Comparison of ENCODE assay signal across 9 mouse cellular contexts in genomic region chr6:87513046-87513767, GRCm38 (mm10). TPM values are rescaled to one million over a fixed set of nuclear protein-coding genes. Genes with fewer than 3 reads are reported as not detected.
DNase-seq lines count a peak whose midpoint lies in the region; ATAC-seq and TF ChIP-seq lines count a peak whose summit lies in the region.
"Had no signal": no experiment of that assay in that cellular context is flagged by ENCODE, and none has a peak within 500 bp of the region (broad histone marks: within the 10 kb centered on the region; RNA-seq: fewer than 3 reads in every experiment).

No protein-coding gene starts in this region.

- TF ChIP-seq EP300 in lung, postnatal 0 days (IDR thresholded peaks at IDR 0.05), result no peak

- no peak overlapping the region for H3K4me2 ChIP-seq in forebrain, embryonic 15.5 days (replicated peaks)
- H3K4me2 ChIP-seq in lung, postnatal 0 days (replicated peaks; ENCODE audit: low read depth, low read length), result no peak overlapping the region
- H3K4me2 ChIP-seq: limb, embryonic 12.5 days had no signal

- H3K9me3 ChIP-seq in forebrain, embryonic 10.5 days, result no peaks in the 10 kb centered on the region
- H3K9me3 ChIP-seq in forebrain, embryonic 15.5 days, result no peaks in the 10 kb centered on the region
- H3K9me3 ChIP-seq in lung, postnatal 0 days (ENCODE audit: low read length), result no peaks in the 10 kb centered on the region
- H3K9me3 ChIP-seq: limb, embryonic 12.5 days had no signal

- H3K27me3 ChIP-seq in forebrain, embryonic 10.5 days (ENCODE audit: poor library complexity, severe bottlenecking), result no peaks in the 10 kb centered on the region
- H3K27me3 ChIP-seq in forebrain, embryonic 15.5 days, result no peaks in the 10 kb centered on the region
- H3K27me3 ChIP-seq in lung, postnatal 0 days (replicated peaks; ENCODE audit: insufficient read depth, low read length), result no peaks in the 10 kb centered on the region
- H3K27me3 ChIP-seq: limb, embryonic 12.5 days had no signal

- no peak overlapping the region for H3K27ac ChIP-seq in forebrain, embryonic 10.5 days
- no peak overlapping the region for H3K27ac ChIP-seq in forebrain, embryonic 15.5 days (replicated peaks)
- H3K27ac ChIP-seq in lung, postnatal 0 days (ENCODE audit: low read length), result no peak overlapping the region
- H3K27ac ChIP-seq: limb, embryonic 12.5 days had no signal

- H3K36me3 ChIP-seq in forebrain, embryonic 10.5 days (replicated peaks), result no peaks in the 10 kb centered on the region
- no peaks in the 10 kb centered on the region for H3K36me3 ChIP-seq in forebrain, embryonic 15.5 days
- H3K36me3 ChIP-seq in lung, postnatal 0 days (ENCODE audit: insufficient read depth, low read length), result no peaks in the 10 kb centered on the region
- H3K36me3 ChIP-seq: limb, embryonic 12.5 days had no signal

- H3K9ac ChIP-seq in forebrain, embryonic 15.5 days (replicated peaks), result no peak overlapping the region
- no peak overlapping the region for H3K9ac ChIP-seq in lung, postnatal 0 days (replicated peaks; ENCODE audit: low read depth)
- H3K9ac ChIP-seq: limb, embryonic 12.5 days had no signal

- no peak overlapping the region for H3K4me3 ChIP-seq in forebrain, embryonic 10.5 days
- no peak overlapping the region for H3K4me3 ChIP-seq in forebrain, embryonic 15.5 days
- no peak overlapping the region for H3K4me3 ChIP-seq in lung, postnatal 0 days (ENCODE audit: low read depth, low read length)
- H3K4me3 ChIP-seq: limb, embryonic 12.5 days had no signal

- ATAC-seq in forebrain, embryonic 15.5 days (replicated peaks), result no peak
- peak; percentile 72 for ATAC-seq in lung, postnatal 0 days

- peak; percentile 94 for TF ChIP-seq CTCF in lung, postnatal 0 days (IDR thresholded peaks at IDR 0.05)

- DNase-seq in forebrain, embryonic 10.5 days (ENCODE audit: extremely low spot score, low spot score), result peak; percentile 57
- peak; percentile 65 for DNase-seq in R1 (ENCODE audit: low read depth, low spot score)
- DNase-seq in cerebellum, adult 9-11 months, result peak; percentile 61
- DNase-seq in gastrocnemius, postnatal 25 days, result peak; percentile 34
- peak; percentile 77 for DNase-seq in layer of hippocampus, adult 11-12 months (ENCODE audit: low spot score)
- DNase-seq in lung, postnatal 0 days (ENCODE audit: low spot score), result peak; percentile 81
- DNase-seq in right cerebral cortex, postnatal 14 days, result peak; percentile 73

- WGBS in forebrain, embryonic 10.5 days, result 76% methylated on average over 12 of the region's 12 CpGs
- 75% methylated on average over 12 of the region's 12 CpGs for WGBS in forebrain, embryonic 15.5 days
- 73% methylated on average over 12 of the region's 12 CpGs for WGBS in lung, postnatal 0 days

- H3K4me1 ChIP-seq in forebrain, embryonic 10.5 days, result no peaks in the 10 kb centered on the region
- H3K4me1 ChIP-seq in forebrain, embryonic 15.5 days, result no peaks in the 10 kb centered on the region
- no peaks in the 10 kb centered on the region for H3K4me1 ChIP-seq in lung, postnatal 0 days (ENCODE audit: insufficient read depth, low read depth, low read length)
- H3K4me1 ChIP-seq: limb, embryonic 12.5 days had no signal

RNA-seq across cellular contexts. Expression of gene Arhgap25, which starts 19.9 kb away (rescaled TPM):
- 1.9 and 2.0 TPM in 2 replicates for polyA plus RNA-seq in forebrain, embryonic 10.5 days (2016; fragmentation: Nextera tagmentation; extraction: Ambion mirVana)
- polyA plus RNA-seq in forebrain, embryonic 15.5 days (2015; fragmentation: Nextera tagmentation; extraction: Ambion mirVana), result 1.5 and 1.8 TPM in 2 replicates
- total RNA-seq in gastrocnemius, postnatal 25 days (2021), result 1 to 10 TPM in 1 of 2 experiments, under 1 TPM in 1; 0.82 to 1.3 TPM
- polyA plus RNA-seq in lung, postnatal 0 days (2015; fragmentation: Nextera tagmentation; extraction: Ambion mirVana), result 9.9 and 10.2 TPM in 2 replicates
